Mouse (Mus musculus) stomach, embryonic 15.5 days (tissue): ENCODE measurements around the gene Sfswap. TPM values are rescaled to one million over a fixed set of nuclear protein-coding genes. Genes with fewer than 3 reads are reported as not detected.
"Not testable (repeated sequence)": the region's sequence is repeated elsewhere in the genome, so short reads cannot be mapped to it uniquely, and the experiment has no call there.

ENCODE experiments used
- ATAC-seq: fragments of 200-750 bp; cut with Nextera tagmentation; 2 replicates; pipeline ENCODE4 v1.8.0; 2017; ENCODE audit warnings: low read depth, moderate number of reproducible peaks, moderate TSS enrichment; ENCODE audit not compliant: insufficient read depth, low FRiP score
- H3K27ac ChIP-seq: fragments of 300-500 bp; sonication (generic); 2 replicates; pipeline ENCODE4 v1.5.1; 2015; ENCODE audit warnings: mild to moderate bottlenecking, inconsistent platforms
- H3K27me3 ChIP-seq: fragments of 300-500 bp; sonication (generic); replicated peaks from 2 replicates; pipeline ENCODE4 v1.6.1; 2015; ENCODE audit warnings: inconsistent platforms
- H3K36me3 ChIP-seq: fragments of 300-500 bp; sonication (generic); 2 replicates; pipeline ENCODE4 v1.6.1; 2015; ENCODE audit warnings: inconsistent platforms
- H3K4me1 ChIP-seq: fragments of 300-500 bp; sonication (generic); 2 replicates; pipeline ENCODE4 v1.6.1; 2015; ENCODE audit warnings: inconsistent platforms
- H3K4me2 ChIP-seq: fragments of 300-500 bp; sonication (generic); 2 replicates; pipeline ENCODE4 v1.6.1; 2015; ENCODE audit warnings: mild to moderate bottlenecking, inconsistent platforms
- H3K4me3 ChIP-seq: fragments of 300-500 bp; sonication (generic); replicated peaks from 2 replicates; pipeline ENCODE4 v1.5.1; 2015; ENCODE audit warnings: inconsistent platforms
- H3K9ac ChIP-seq: fragments of 300-500 bp; sonication (generic); 2 replicates; pipeline ENCODE4 v1.6.1; 2015; ENCODE audit warnings: inconsistent platforms
- H3K9me3 ChIP-seq: fragments of 300-500 bp; sonication (generic); 2 replicates; pipeline ENCODE4 v1.6.1; 2016; ENCODE audit warnings: inconsistent platforms
- WGBS: fragments of 180-500 bp; shearing (Covaris S2); methylation state at CpG from one replicate; pipeline ENCODE4 v1.1.7; 2015; 5-methylcytosine and 5-hydroxymethylcytosine counted together
- polyA plus RNA-seq: library from polyadenylated mRNA; unstranded; fragments of >200 nt; fragmentation: Nextera tagmentation; extraction: Ambion mirVana; gene quantifications from 2 replicates; pipeline ENCODE4 v1.2.1, GENCODE M21; 2015

Gene Sfswap
- polyA plus RNA-seq, 1 experiment from 2014 or later = 38.8 TPM

DNA sequence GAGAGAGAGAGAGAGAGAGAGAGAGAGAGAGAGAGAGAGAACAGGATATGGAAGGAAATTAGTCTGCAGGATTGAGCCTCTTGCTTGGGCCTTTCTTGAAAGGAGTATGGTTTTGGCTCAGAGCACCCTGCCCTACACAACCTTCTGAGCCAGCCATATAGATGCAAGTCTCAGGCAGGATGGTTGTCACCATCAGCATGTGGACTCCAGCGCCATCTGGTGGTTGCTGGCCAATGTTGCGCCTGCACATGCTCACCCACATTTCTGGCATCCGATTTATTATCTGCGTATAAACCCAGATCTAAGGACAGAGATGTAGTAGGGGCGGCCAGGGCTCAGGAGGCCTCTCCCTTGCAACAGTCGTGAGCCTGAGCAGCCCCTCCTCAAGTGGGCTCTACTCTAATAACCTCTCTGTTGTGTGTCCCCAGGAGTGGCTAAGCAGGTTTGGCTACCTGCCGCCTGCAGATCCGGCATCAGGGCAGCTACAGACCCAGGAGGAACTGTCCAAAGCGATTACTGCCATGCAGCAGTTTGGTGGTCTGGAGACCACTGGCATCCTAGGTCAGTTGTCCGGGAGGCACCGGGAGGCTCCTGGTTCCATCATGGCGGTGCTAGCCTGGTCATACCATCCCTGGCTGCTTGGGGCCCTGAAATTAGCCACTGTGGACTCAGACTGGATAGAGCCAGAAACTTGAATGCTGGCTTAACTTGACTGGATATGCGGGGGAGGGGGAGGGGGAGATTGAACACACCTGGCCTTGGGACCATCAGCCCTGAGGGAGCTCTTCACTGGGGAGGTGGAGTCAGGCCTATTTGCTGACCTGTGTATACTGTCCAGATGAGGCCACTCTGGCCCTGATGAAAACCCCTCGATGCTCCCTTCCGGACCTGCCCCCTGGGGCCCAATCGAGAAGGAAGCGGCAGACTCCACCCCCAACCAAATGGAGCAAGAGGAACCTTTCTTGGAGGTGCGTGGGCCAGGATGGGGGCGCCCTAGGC, 93.4 kb downstream of the Sfswap start:
- Histone ChIP-seq H3K4me1 (peaks cover 8% of the 10 kb centered on the region; the same call in 1 of the 2 replicates), H3K4me2 (no peak overlapping the region; the same call in 1 of the 2 replicates), H3K27me3 (no peaks in the 10 kb centered on the region), H3K9ac (no peak overlapping the region), H3K27ac (no peak overlapping the region), H3K9me3 (no peaks in the 10 kb centered on the region), H3K36me3 (no peaks in the 10 kb centered on the region), H3K4me3 (no peak overlapping the region)
- 39% methylated on average over 19 of the region's 19 CpGs for WGBS
- peak; percentile 15; the same call in 1 of the 2 replicates for ATAC-seq

DNA sequence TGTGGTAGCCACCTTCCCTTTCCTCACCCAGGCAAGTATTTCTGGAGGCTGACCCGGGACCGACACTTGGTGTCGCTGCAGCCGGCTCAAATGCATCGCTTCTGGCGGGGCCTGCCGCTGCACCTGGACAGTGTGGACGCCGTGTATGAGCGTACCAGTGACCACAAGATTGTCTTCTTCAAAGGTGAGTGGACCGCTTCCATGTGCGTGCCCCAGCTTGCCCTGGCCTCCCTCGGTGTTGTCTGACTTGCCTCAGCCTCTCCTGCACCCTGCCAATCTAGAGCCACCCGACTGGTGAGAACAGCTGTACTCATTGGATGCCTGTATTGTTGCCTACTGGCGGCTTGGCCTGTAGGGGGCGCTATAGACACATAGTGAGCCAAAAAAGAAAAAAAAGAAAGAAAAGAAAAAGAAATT, 101.1 kb downstream of the Sfswap start:
- H3K27me3 ChIP-seq = no peaks in the 10 kb centered on the region
- WGBS = 46% methylated on average over 16 of the region's 16 CpGs
- H3K4me3 ChIP-seq = no peak overlapping the region
- no peak overlapping the region for H3K4me2 ChIP-seq
- H3K27ac ChIP-seq = no peak overlapping the region
- H3K4me1 ChIP-seq = no peaks in the 10 kb centered on the region
- no peaks in the 10 kb centered on the region for H3K9me3 ChIP-seq
- no peak for ATAC-seq
- no peak overlapping the region for H3K9ac ChIP-seq
- no peaks in the 10 kb centered on the region for H3K36me3 ChIP-seq

DNA sequence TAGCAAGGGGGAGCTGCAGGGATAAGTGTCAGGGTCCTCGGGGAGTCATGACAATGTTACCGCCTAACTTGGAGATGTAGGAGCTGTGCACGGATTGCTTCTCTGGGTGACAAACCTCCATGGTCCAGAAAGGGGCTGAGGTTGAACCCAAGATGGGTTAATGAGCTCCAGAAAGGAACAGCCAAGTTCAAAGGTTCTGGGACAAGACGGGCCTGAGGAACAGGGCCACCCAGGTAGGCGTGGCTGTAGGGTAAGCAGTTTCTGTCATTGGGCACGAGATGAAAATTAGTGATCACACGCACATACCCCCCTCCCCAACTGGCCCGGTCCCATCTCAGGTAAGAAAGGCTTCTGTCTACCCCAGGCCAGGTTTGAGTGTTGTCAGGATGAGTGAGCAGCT, 106.5 kb downstream of the Sfswap start:
- 77% methylated on average over 8 of the region's 8 CpGs for WGBS
- H3K4me1 ChIP-seq = no peaks in the 10 kb centered on the region
- H3K9me3 ChIP-seq = no peaks in the 10 kb centered on the region

DNA sequence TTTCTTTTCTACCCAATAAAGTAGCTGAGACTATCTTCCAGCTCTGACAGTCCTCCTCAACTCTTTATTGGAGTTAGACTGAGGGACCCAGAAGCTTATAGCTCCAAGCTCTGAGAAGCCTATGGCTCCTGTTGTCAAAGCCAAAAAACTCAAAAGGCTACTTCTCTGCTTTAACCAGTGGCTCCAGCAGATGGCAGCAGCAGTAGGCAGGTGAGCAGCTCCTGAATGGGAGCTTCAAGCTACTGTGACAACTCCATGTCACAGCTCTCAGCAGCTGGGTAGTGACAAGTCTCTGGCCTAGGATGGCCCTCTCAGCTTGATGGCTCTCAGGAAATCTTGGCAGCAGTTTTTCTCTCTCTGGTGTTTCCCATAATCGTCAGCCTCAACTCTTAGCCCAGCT, 110.0 kb downstream of the Sfswap start:
- Histone ChIP-seq H3K36me3 (no peaks in the 10 kb centered on the region), H3K27ac (no peak overlapping the region), H3K27me3 (no peaks in the 10 kb centered on the region), H3K9me3 (no peaks in the 10 kb centered on the region), H3K4me2 (no peak overlapping the region), H3K4me3 (no peak overlapping the region), H3K4me1 (no peaks in the 10 kb centered on the region), H3K9ac (no peak overlapping the region)
- no peak for ATAC-seq
- 26% methylated on average over 1 of the region's 1 CpGs for WGBS

More for the DNA sequence above, 106.5 kb downstream of the Sfswap start:
- Histone ChIP-seq H3K9ac (no peak overlapping the region), H3K36me3 (no peaks in the 10 kb centered on the region), H3K27me3 (no peaks in the 10 kb centered on the region), H3K27ac (no peak overlapping the region), H3K4me3 (no peak overlapping the region), H3K4me2 (no peak overlapping the region)
- no peak for ATAC-seq

DNA sequence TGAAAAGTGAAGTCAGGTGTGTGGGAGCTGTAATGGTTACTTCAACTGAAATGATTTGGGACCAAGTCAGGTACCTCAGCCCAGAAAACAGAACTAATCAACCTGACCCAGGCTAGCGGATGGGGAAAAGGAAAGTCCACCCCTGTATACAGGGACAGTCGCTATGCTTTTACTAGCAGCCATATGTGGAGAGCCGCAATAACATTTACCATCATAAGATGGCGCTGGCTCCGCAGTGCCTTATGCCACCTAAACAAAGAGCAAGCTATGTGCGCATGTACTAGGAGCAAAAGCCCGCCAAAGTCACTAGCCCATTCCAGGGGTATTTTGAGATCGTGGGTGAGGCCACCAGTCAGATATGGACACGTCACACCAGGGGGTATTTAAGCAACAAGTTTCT, 119.6 kb downstream of the Sfswap start:
- H3K27ac ChIP-seq, H3K4me3 ChIP-seq, H3K9ac ChIP-seq, H3K9me3 ChIP-seq, H3K4me1 ChIP-seq, H3K4me2 ChIP-seq, H3K36me3 ChIP-seq, ATAC-seq, H3K27me3 ChIP-seq: not testable (repeated sequence)
- 61% methylated on average over 9 of the region's 9 CpGs for WGBS

Other genes starting within 250 kb of the Sfswap start
- 3.7 and 4.6 TPM in 2 replicates for gene Mmp17, start 82.9 kb downstream of the Sfswap start, polyA plus RNA-seq
- 3.8 and 4.0 TPM in 2 replicates for gene Zfp11, start 168.9 kb downstream of the Sfswap start, polyA plus RNA-seq
- gene Sept14, start 207.3 kb downstream of the Sfswap start, polyA plus RNA-seq = not detected in 2 replicates
- 177 and 185 TPM in 2 replicates for gene Mrps17, start 214.3 kb downstream of the Sfswap start, polyA plus RNA-seq
- 90.0 and 103 TPM in 2 replicates for gene Nipsnap2, start 223.8 kb downstream of the Sfswap start, polyA plus RNA-seq